Mouse (Mus musculus) bone marrow macrophage, adult 2 months (primary cell): Measurements from ENCODE around the gene Gramd4.

Experiments
- CTCF ChIP-seq: IDR thresholded peaks from 2 replicates; pipeline ENCODE4 v1.5.1; 2012; ENCODE audit warnings: low read depth, mild to moderate bottlenecking, low read length, moderate library complexity
- POLR2A ChIP-seq: IDR thresholded peaks from 2 replicates; pipeline ENCODE4 v1.6.1; 2012; ENCODE audit warnings: mild to moderate bottlenecking, low read depth, low read length, borderline replicate concordance

- TF ChIP-seq POLR2A = no peak
- TF ChIP-seq CTCF = no peak
These were observed 99.0 kb downstream of the Gramd4 start for GRCm38 (mm10) chr15:86156492-86156891.
